Mouse (Mus musculus) limb, embryonic 11.5 days (tissue): ENCODE data around the gene Polr1e. TPM values are rescaled to one million over a fixed set of nuclear protein-coding genes. Genes with fewer than 3 reads are reported as not detected.
"Not testable (repeated sequence)": the region's sequence is repeated elsewhere in the genome, so short reads cannot be mapped to it uniquely, and the experiment has no call there.

Experiments used
- ATAC-seq: fragments of 200-750 bp; cut with Nextera tagmentation; 2 replicates; pipeline ENCODE4 v1.8.0; 2017; ENCODE audit warnings: low read depth; ENCODE audit not compliant: insufficient number of reproducible peaks, low FRiP score, low TSS enrichment
- DNase-seq: peaks from one replicate; pipeline ENCODE4 v3.0.0-alpha.2; 2015; ENCODE audit warnings: low spot score
- H3K27ac ChIP-seq: fragments of 300-500 bp; sonication (generic); replicated peaks from 2 replicates; pipeline ENCODE4 v1.5.1; 2014; ENCODE audit warnings: low read depth, mild to moderate bottlenecking, low read length
- H3K27me3 ChIP-seq: fragments of 300-500 bp; sonication (generic); 2 replicates; pipeline ENCODE4 v1.6.1; 2014; ENCODE audit warnings: mild to moderate bottlenecking, low read length, mixed read lengths; ENCODE audit not compliant: control insufficient read depth, insufficient read depth
- H3K36me3 ChIP-seq: fragments of 300-500 bp; sonication (generic); 2 replicates; pipeline ENCODE4 v1.6.1; 2014; ENCODE audit warnings: mild to moderate bottlenecking, low read length, moderate library complexity, mixed read lengths; ENCODE audit not compliant: control insufficient read depth, insufficient read depth
- H3K4me1 ChIP-seq: fragments of 300-500 bp; sonication (generic); 2 replicates; pipeline ENCODE4 v1.6.1; 2014; ENCODE audit warnings: low read length, mixed read lengths; ENCODE audit not compliant: control insufficient read depth, insufficient read depth
- H3K4me2 ChIP-seq: fragments of 300-500 bp; sonication (generic); 2 replicates; pipeline ENCODE4 v1.6.1; 2014; ENCODE audit warnings: low read depth, mild to moderate bottlenecking, moderate library complexity; ENCODE audit not compliant: severe bottlenecking
- H3K4me3 ChIP-seq: fragments of 300-500 bp; sonication (generic); 2 replicates; pipeline ENCODE4 v1.5.1; 2014; ENCODE audit warnings: low read depth, low read length
- H3K9ac ChIP-seq: fragments of 300-500 bp; sonication (generic); 2 replicates; pipeline ENCODE4 v1.6.1; 2014; ENCODE audit warnings: mild to moderate bottlenecking, low read length
- H3K9me3 ChIP-seq: fragments of 300-500 bp; sonication (generic); 2 replicates; pipeline ENCODE4 v1.6.1; 2016; ENCODE audit warnings: low read length; ENCODE audit not compliant: control insufficient read depth
- WGBS: fragments of 180-500 bp; shearing (Covaris S2); extraction: QIAGEN DNeasy Blood & Tissue Kit; methylation state at CpG from one replicate; pipeline ENCODE4 v1.1.7; 2014; 5-methylcytosine and 5-hydroxymethylcytosine counted together
- polyA plus RNA-seq: library from polyadenylated mRNA; unstranded; fragments of >200 nt; fragmentation: Nextera tagmentation; extraction: Ambion mirVana; gene quantifications from 2 replicates; pipeline ENCODE4 v1.2.1, GENCODE M21; 2014

Gene Polr1e
- polyA plus RNA-seq, 1 experiment from 2014 or later = 56.3 TPM

DNA sequence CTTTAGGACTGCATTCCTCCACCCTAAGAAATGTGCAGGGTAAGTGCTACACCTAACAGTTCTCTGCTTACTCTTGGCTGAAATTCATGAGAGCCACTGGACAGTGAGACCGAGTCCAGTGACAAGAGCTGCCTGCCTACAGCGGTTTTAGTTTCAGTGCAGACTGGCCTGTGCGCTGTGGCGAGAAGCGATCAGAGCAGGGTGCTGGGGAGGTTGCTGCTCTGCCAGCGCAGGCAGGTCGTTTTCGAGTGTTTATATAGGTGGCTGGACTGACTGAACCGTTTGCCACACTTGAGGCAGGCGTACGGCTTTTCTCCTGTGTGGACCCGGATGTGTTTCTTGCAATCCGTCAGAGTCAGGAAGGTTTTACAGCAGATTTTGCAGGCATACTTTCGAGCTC lies 25.2 kb upstream of the Polr1e start:
- H3K4me1 ChIP-seq, H3K9ac ChIP-seq, H3K4me3 ChIP-seq, H3K9me3 ChIP-seq, DNase-seq, H3K4me2 ChIP-seq, H3K36me3 ChIP-seq, ATAC-seq, H3K27ac ChIP-seq, H3K27me3 ChIP-seq: not testable (repeated sequence)
- WGBS = 88% methylated on average over 13 of the region's 14 CpGs

DNA sequence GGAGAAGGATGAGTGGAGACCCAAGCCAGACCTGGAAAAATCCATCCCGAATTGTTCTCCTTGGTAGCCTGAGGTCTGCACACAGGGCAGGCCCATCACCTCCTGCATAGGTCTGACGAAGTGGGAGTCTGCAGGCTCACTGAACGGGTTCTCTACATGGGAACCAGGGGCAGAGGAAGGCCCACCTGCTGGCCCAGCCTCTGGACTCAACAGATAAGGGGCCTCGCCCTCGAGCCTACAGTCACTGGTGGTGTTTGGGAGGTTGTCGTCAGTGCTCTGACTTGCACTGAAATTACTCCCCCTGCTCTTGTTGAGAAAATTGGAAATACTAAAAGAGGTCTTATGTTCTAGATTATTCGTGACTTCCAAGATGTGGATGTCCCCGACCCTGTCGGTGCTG lies 24.5 kb upstream of the Polr1e start:
- Histone ChIP-seq H3K27me3 (no peaks in the 10 kb centered on the region), H3K4me2 (no peak overlapping the region), H3K4me1 (no peaks in the 10 kb centered on the region), H3K9me3 (no peaks in the 10 kb centered on the region), H3K36me3 (peaks cover 2% of the 10 kb centered on the region; the same call in 1 of the 2 replicates), H3K27ac (no peak overlapping the region), H3K4me3 (no peak overlapping the region), H3K9ac (no peak overlapping the region)
- WGBS = 91% methylated on average over 9 of the region's 9 CpGs
- ATAC-seq (no peak), DNase-seq (no peak)

DNA sequence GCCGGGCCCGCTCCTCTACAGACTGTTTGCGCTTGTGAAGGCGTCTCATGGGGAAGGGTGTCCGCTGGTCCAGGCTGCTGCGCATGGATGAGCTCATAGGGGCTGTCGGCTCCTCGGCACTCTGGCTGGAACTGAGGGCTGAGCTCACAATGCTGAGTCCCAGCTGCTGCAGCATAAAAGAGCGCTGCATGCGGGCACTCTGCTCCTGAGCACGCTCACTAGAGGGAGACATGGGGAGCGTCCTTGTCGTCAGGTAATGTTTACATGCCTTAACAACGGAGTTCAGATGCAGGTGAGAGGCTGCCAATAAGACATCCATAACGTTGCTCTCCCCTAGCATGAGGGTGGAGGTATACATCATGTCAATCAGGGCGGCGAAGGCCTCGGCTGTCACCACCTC lies 23.6 kb upstream of the Polr1e start:
- ATAC-seq = no peak
- Histone ChIP-seq H3K4me3 (no peak overlapping the region), H3K9ac (no peak overlapping the region), H3K27me3 (no peaks in the 10 kb centered on the region), H3K9me3 (no peaks in the 10 kb centered on the region), H3K27ac (no peak overlapping the region), H3K4me2 (no peak overlapping the region), H3K36me3 (peaks cover 2% of the 10 kb centered on the region; the same call in 1 of the 2 replicates), H3K4me1 (no peaks in the 10 kb centered on the region)
- 89% methylated on average over 18 of the region's 18 CpGs for WGBS
- no peak for DNase-seq

DNA sequence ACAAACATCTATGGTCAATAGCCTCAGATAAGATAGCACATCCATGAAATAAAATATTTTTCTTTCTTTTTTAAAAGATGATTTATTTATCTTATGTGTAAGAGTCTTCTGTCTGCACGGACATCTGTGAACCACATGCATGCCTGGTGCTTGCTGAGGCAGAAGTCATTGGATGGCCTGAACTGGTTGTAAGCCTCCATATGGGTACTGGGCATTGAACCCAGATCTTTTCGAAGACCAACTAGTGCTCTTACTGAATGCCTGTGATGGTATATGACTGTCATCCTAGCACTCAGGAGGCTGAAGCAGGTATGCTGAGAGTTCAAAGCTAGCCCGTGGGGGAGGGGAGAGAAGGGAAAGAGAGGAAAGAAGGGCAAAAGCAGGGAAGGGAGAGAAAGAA lies 20.3 kb upstream of the Polr1e start:
- Histone ChIP-seq H3K4me2 (no peak overlapping the region), H3K36me3 (peaks cover 2% of the 10 kb centered on the region; the same call in 1 of the 2 replicates), H3K27ac (no peak overlapping the region), H3K4me1 (no peaks in the 10 kb centered on the region), H3K4me3 (no peak overlapping the region), H3K27me3 (no peaks in the 10 kb centered on the region), H3K9me3 (no peaks in the 10 kb centered on the region), H3K9ac (no peak overlapping the region)
- DNase-seq = no peak
- 79% methylated on average over 3 of the region's 3 CpGs for WGBS
- ATAC-seq = no peak

DNA sequence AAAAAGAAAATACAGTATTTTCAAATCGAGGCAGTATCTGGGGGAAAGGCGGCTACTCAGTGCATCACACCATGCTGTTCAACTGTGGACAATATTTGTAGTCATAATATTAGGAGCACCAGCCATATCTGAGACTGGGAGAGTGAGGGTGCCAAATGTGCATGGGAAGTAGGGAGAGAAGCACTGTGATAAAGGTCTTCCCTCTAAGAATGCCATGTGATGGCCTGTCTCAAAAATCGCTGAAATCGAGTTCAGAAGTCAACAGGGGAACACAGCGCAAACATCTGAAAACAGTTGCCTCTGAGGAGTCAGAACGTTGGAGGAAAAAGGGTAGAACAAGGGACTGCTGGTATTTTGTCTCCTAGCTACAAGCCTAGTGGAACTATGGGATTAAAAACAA lies 18.4 kb upstream of the Polr1e start:
- Histone ChIP-seq H3K4me2 (no peak overlapping the region), H3K4me3 (no peak overlapping the region), H3K9me3 (no peaks in the 10 kb centered on the region), H3K27ac (no peak overlapping the region), H3K4me1 (no peaks in the 10 kb centered on the region), H3K9ac (no peak overlapping the region), H3K36me3 (no peaks in the 10 kb centered on the region), H3K27me3 (no peaks in the 10 kb centered on the region)
- DNase-seq = no peak
- WGBS = 90% methylated on average over 6 of the region's 6 CpGs
- no peak for ATAC-seq

DNA sequence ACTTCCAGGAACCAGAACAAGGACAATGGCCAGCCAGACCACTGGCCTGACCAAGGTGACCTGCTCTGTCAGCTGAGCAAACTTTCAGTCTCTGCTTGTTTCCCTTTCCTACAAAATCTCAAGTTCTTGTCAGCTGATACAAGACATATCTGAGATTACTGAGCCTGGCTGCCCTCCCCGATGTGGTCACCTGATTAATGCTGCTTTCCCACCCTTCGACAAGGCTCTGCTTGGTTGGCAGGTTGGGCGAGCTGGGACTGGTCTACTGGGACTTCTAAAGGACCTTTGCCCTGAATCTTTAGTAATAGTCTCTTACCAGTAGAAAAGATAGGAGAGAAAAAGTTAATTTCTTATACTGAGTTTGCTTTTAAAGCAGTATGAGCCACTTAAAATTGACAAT lies 12.9 kb upstream of the Polr1e start:
- WGBS = 77% methylated on average over 3 of the region's 3 CpGs
- Histone ChIP-seq H3K4me2 (no peak overlapping the region), H3K27me3 (no peaks in the 10 kb centered on the region), H3K9me3 (no peaks in the 10 kb centered on the region), H3K9ac (no peak overlapping the region), H3K36me3 (no peaks in the 10 kb centered on the region), H3K4me3 (no peak overlapping the region), H3K27ac (no peak overlapping the region), H3K4me1 (peaks cover 6% of the 10 kb centered on the region)
- DNase-seq (no peak), ATAC-seq (no peak)

DNA sequence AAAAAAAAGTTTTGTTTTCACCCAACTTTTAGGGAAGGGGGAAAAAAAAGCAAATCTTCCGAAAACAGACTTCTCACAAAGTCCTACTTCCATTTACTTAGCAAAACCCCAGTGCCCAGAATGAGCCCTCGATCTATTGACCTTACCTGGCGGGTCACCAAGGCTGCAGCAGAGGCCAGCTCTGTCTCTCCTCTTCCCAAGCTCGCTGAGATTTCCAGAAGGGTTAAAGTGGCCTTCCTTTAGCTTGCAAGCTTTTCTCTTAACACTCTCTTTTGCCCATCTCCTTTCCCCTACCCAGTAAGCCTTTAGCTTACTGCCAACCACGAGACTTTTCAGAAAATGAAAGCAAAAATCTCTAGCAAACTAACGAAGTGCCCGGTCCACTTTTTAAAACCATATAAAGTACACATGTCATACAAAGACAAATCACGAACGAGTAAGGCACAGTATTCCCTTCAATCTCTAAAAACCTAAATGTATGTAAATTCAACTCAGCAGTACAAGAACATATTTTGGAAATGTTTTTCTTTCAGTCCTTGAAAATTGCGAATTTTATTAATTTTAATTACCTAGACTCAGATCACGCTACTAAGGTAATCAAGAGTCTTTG lies 7.5 kb upstream of the Polr1e start:
- Histone ChIP-seq H3K4me1 (peaks cover 6% of the 10 kb centered on the region), H3K4me3 (peak overlapping the region; percentile 80), H3K27me3 (no peaks in the 10 kb centered on the region), H3K9me3 (no peaks in the 10 kb centered on the region), H3K9ac (peak overlapping the region; percentile 87; the same call in 1 of the 2 replicates), H3K27ac (no peak overlapping the region), H3K36me3 (no peaks in the 10 kb centered on the region), H3K4me2 (peak overlapping the region; percentile 57)
- ATAC-seq (no peak), DNase-seq (no peak)
- 13% methylated on average over 11 of the region's 11 CpGs for WGBS

DNA sequence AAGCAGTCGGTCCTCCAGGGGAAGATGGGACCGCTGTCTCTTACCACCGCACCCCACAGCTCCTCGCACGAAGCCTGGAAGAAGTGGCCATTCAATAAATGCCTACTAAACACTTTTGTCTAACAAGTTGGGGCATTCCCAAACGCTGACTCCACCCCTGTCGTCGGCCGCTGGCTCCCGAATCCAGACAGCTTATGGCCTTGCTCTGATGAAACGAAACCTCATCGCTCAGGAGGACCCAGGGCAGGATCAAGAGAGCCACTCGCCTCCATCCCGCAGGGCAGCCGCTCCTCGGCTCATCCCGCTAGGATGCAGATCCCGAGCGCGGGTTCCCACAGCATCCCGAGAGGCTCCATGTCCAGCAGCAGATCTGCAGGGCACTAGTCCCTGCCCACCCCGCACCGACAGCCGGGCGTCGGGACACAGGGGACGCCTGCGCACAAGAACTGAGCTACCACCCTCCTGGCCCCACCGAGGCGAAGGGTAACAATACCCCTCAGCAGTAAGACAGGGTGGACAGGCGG lies 6.7 kb upstream of the Polr1e start:
- Histone ChIP-seq H3K4me2 (peak overlapping the region; percentile 57), H3K27me3 (no peaks in the 10 kb centered on the region), H3K27ac (peak overlapping the region; percentile 94), H3K4me3 (peak overlapping the region; percentile 80), H3K9me3 (no peaks in the 10 kb centered on the region), H3K4me1 (peaks cover 6% of the 10 kb centered on the region), H3K36me3 (no peaks in the 10 kb centered on the region), H3K9ac (peak overlapping the region; percentile 87)
- ATAC-seq = peak; percentile 80
- DNase-seq = no peak
- under 1% methylated on average over 31 of the region's 31 CpGs for WGBS
